Mouse (Mus musculus): Measurements from ENCODE around the gene Gna12. TPM values are rescaled to one million over a fixed set of nuclear protein-coding genes. Genes with fewer than 3 reads are reported as not detected.

Gene Gna12
- polyA plus RNA-seq, 1 experiment from 2014 or later = 7.1 TPM

DNA sequence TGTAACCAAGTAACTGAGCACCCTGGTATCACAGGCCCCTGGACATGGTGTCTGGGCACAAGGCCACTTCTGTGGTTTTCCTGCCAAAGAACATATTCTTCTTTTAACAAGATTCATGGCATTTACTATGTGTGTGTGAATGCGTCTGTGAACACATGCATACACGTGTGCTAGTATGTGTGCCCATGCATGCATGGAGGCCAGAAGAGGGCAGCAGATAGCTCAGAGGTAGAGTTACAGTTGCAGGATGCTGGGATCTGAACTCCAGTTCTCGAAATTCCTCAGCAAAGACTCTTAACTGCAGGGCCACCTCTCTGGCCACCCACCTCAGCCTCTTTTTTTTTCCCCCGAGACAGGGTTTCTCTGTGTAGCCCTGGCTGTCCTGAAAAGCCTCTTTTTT lies 46.7 kb downstream of the Gna12 start:
- no peak for ATAC-seq (replicated peaks; ENCODE audit: extremely low read depth, insufficient read depth, low FRiP score)
- H3K4me2 ChIP-seq (ENCODE audit: low read depth, low read length) = no peak overlapping the region
- 88% methylated on average over 4 of the region's 4 CpGs for WGBS
- H3K9ac ChIP-seq (ENCODE audit: low read length) = no peak overlapping the region
- H3K4me3 ChIP-seq (ENCODE audit: low read length) = no peak overlapping the region
- no peak overlapping the region; the same call in 1 of the 2 replicates for H3K27ac ChIP-seq (ENCODE audit: low read length)
- H3K36me3 ChIP-seq (ENCODE audit: control insufficient read depth, insufficient read depth) = peaks cover 16% of the 10 kb centered on the region
- H3K4me1 ChIP-seq (ENCODE audit: control insufficient read depth, insufficient read depth, low read length) = peaks cover 28% of the 10 kb centered on the region
- H3K9me3 ChIP-seq (replicated peaks; ENCODE audit: control insufficient read depth, low read length) = 0 out of 2 replicates have a peak, but pooled peaks cover 2% of the 10 kb centered on the region
- H3K27me3 ChIP-seq (ENCODE audit: control insufficient read depth, insufficient read depth, low read length) = no peaks in the 10 kb centered on the region

DNA sequence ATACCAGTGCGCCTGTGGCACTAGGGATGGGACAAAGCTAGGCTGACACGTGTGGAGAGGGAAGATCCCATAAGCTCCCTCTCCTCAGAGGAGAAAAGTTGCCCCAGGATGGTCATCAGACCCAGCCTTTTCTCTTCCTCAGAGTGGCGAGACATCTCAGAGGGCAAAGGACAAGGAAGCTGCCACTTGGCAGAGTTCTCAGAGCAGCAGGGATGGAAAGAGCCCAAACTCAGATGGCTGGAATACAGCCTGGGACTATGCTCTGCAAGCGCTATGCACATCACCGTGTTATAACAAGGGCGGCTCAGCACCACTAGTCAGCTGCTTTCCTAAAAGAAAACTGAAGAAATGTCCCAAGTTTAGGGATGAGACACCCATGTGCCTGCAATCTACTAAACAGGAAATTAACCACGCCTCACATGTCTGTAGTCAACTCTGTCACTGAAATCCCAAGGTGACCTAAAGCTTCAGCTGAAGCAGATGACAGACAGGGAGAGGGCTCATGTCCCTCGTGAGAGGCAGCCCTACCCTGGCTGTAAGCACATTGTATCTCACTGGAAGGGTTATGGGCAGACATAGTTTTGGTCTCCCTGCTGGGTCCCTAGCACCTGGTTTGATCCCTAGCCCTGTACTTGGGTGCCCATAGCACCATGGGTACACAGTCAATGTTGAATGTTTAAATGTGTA lies 48.2 kb downstream of the Gna12 start:
- no peak overlapping the region for H3K4me3 ChIP-seq (ENCODE audit: low read length)
- 0 out of 2 replicates have a peak, but pooled peaks cover 2% of the 10 kb centered on the region for H3K9me3 ChIP-seq (replicated peaks; ENCODE audit: control insufficient read depth, low read length)
- H3K4me2 ChIP-seq (ENCODE audit: low read depth, low read length) = no peak overlapping the region
- 78% methylated on average over 8 of the region's 8 CpGs for WGBS
- H3K27ac ChIP-seq (ENCODE audit: low read length) = peak overlapping the region; percentile 57
- peaks cover 29% of the 10 kb centered on the region for H3K4me1 ChIP-seq (ENCODE audit: control insufficient read depth, insufficient read depth, low read length)
- ATAC-seq (replicated peaks; ENCODE audit: extremely low read depth, insufficient read depth, low FRiP score) = 0 out of 2 replicates have a peak, but pooled peaks have one; percentile 15
- no peaks in the 10 kb centered on the region for H3K27me3 ChIP-seq (ENCODE audit: control insufficient read depth, insufficient read depth, low read length)
- no peak overlapping the region for H3K9ac ChIP-seq (ENCODE audit: low read length)
- peaks cover 16% of the 10 kb centered on the region for H3K36me3 ChIP-seq (ENCODE audit: control insufficient read depth, insufficient read depth)

DNA sequence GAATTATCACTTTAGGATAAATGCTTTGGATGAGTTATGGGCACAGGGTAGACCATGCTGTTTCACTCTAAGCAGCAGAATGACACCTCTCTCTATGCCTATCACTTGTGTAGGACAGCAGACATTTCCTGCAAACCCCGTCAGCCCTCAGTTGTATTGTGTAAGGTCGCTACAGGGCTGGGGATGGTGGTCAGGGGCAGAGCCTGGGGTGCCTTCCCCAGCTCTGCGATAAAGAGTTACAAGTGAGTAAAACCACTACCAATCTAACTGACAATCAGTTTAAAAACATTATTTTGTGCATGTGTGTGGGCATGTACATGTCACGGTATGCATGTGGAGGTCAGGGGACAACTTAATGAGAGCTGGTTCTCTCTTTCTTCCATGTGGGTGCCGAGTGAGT lies 49.1 kb downstream of the Gna12 start:
- H3K4me1 ChIP-seq (ENCODE audit: control insufficient read depth, insufficient read depth, low read length) = peaks cover 35% of the 10 kb centered on the region
- H3K27me3 ChIP-seq (ENCODE audit: control insufficient read depth, insufficient read depth, low read length) = no peaks in the 10 kb centered on the region
- peaks cover 16% of the 10 kb centered on the region for H3K36me3 ChIP-seq (ENCODE audit: control insufficient read depth, insufficient read depth)
- WGBS = 75% methylated on average over 5 of the region's 5 CpGs
- no peak for ATAC-seq (replicated peaks; ENCODE audit: extremely low read depth, insufficient read depth, low FRiP score)
- no peak overlapping the region for H3K4me2 ChIP-seq (ENCODE audit: low read depth, low read length)
- H3K9me3 ChIP-seq (replicated peaks; ENCODE audit: control insufficient read depth, low read length) = 0 out of 2 replicates have a peak, but pooled peaks cover 2% of the 10 kb centered on the region
- no peak overlapping the region for H3K4me3 ChIP-seq (ENCODE audit: low read length)
- H3K27ac ChIP-seq (ENCODE audit: low read length) = peak overlapping the region; percentile 18
- no peak overlapping the region for H3K9ac ChIP-seq (ENCODE audit: low read length)

- ATAC-seq (replicated peaks; ENCODE audit: extremely low read depth, insufficient read depth, low FRiP score) = no peak
- Histone ChIP-seq H3K4me2 (ENCODE audit: low read depth, low read length) (no peak overlapping the region), H3K27me3 (ENCODE audit: control insufficient read depth, insufficient read depth, low read length) (no peaks in the 10 kb centered on the region), H3K9me3 (replicated peaks; ENCODE audit: control insufficient read depth, low read length) (no peaks in the 10 kb centered on the region), H3K27ac (ENCODE audit: low read length) (peak overlapping the region; percentile 14; the same call in 1 of the 2 replicates), H3K4me1 (ENCODE audit: control insufficient read depth, insufficient read depth, low read length) (peaks cover 30% of the 10 kb centered on the region), H3K36me3 (ENCODE audit: control insufficient read depth, insufficient read depth) (no peaks in the 10 kb centered on the region; the same call in none of the 2 replicates), H3K9ac (ENCODE audit: low read length) (peak overlapping the region; percentile 11; the same call in 1 of the 2 replicates), H3K4me3 (ENCODE audit: low read length) (no peak overlapping the region)
- WGBS = 54% methylated on average over 9 of the region's 9 CpGs
Observed at GRCm38 (mm10) chr5:140776968-140777367, 53.3 kb downstream of the Gna12 start.

DNA sequence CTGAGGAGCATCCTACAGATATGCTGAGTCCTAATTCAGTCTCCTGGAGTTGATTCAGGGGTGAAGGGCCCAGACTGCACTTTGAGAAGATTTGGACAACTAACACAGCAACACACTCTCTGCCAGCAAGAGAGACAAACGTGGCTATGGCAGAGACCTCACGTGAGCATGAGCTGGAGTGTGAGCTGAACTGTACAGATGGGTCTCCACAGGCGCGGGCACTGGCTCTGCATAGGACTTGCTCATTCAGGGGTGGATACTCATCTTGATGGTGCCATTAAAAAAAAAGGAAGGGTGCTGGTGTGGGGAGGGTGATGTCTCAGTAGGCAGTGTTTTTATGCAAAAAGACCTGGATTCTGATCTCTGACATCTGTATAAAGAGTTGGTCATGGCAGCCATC lies 55.1 kb downstream of the Gna12 start:
- Histone ChIP-seq H3K4me2 (ENCODE audit: low read depth, low read length) (no peak overlapping the region), H3K9me3 (replicated peaks; ENCODE audit: control insufficient read depth, low read length) (no peaks in the 10 kb centered on the region), H3K4me1 (ENCODE audit: control insufficient read depth, insufficient read depth, low read length) (peaks cover 30% of the 10 kb centered on the region), H3K4me3 (ENCODE audit: low read length) (no peak overlapping the region), H3K9ac (ENCODE audit: low read length) (no peak overlapping the region), H3K27me3 (ENCODE audit: control insufficient read depth, insufficient read depth, low read length) (no peaks in the 10 kb centered on the region), H3K36me3 (ENCODE audit: control insufficient read depth, insufficient read depth) (no peaks in the 10 kb centered on the region; the same call in 1 of the 2 replicates), H3K27ac (ENCODE audit: low read length) (no peak overlapping the region)
- 95% methylated on average over 4 of the region's 4 CpGs for WGBS
- no peak for ATAC-seq (replicated peaks; ENCODE audit: extremely low read depth, insufficient read depth, low FRiP score)

GRCm38 (mm10) chr5:140772158-140772557 lies 58.1 kb downstream of the Gna12 start:
- no peaks in the 10 kb centered on the region for H3K9me3 ChIP-seq (replicated peaks; ENCODE audit: control insufficient read depth, low read length)
- no peaks in the 10 kb centered on the region for H3K36me3 ChIP-seq (ENCODE audit: control insufficient read depth, insufficient read depth)
- no peak overlapping the region for H3K9ac ChIP-seq (ENCODE audit: low read length)
- H3K4me3 ChIP-seq (ENCODE audit: low read length) = no peak overlapping the region
- H3K4me2 ChIP-seq (ENCODE audit: low read depth, low read length) = no peak overlapping the region
- WGBS = 45% methylated on average over 7 of the region's 7 CpGs
- no peaks in the 10 kb centered on the region for H3K27me3 ChIP-seq (ENCODE audit: control insufficient read depth, insufficient read depth, low read length)
- ATAC-seq (replicated peaks; ENCODE audit: extremely low read depth, insufficient read depth, low FRiP score) = no peak
- peak overlapping the region; percentile 77 for H3K27ac ChIP-seq (ENCODE audit: low read length)
- peaks cover 52% of the 10 kb centered on the region for H3K4me1 ChIP-seq (ENCODE audit: control insufficient read depth, insufficient read depth, low read length)

DNA sequence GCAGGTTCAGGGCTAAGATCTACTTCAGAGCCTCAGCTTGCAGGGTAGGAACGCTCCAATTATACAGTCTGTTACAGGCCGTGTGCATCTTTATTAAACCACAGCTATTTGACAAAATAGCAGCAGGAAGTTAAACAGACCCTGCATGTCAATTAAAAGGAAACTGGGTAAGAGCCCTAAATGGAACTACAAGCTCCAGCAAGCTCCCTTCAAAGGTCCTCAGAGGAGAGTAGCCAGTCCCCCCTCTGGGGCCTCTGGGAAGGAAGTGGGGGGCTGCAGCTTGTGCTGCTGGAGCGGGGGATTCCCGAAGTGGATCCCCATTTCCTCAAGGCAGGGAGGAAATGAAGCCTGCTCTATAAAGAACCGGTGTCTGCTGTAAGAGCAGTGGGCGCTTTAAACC lies 58.6 kb downstream of the Gna12 start:
- Histone ChIP-seq H3K9ac (ENCODE audit: low read length) (0 out of 2 replicates have a peak overlapping the region, but pooled peaks have one; percentile 17), H3K36me3 (ENCODE audit: control insufficient read depth, insufficient read depth) (no peaks in the 10 kb centered on the region), H3K4me1 (ENCODE audit: control insufficient read depth, insufficient read depth, low read length) (peaks cover 51% of the 10 kb centered on the region), H3K4me3 (ENCODE audit: low read length) (no peak overlapping the region), H3K27ac (ENCODE audit: low read length) (peak overlapping the region; percentile 77), H3K9me3 (replicated peaks; ENCODE audit: control insufficient read depth, low read length) (no peaks in the 10 kb centered on the region), H3K27me3 (ENCODE audit: control insufficient read depth, insufficient read depth, low read length) (no peaks in the 10 kb centered on the region), H3K4me2 (ENCODE audit: low read depth, low read length) (no peak overlapping the region)
- ATAC-seq (replicated peaks; ENCODE audit: extremely low read depth, insufficient read depth, low FRiP score) = no peak
- 47% methylated on average over 6 of the region's 6 CpGs for WGBS

DNA sequence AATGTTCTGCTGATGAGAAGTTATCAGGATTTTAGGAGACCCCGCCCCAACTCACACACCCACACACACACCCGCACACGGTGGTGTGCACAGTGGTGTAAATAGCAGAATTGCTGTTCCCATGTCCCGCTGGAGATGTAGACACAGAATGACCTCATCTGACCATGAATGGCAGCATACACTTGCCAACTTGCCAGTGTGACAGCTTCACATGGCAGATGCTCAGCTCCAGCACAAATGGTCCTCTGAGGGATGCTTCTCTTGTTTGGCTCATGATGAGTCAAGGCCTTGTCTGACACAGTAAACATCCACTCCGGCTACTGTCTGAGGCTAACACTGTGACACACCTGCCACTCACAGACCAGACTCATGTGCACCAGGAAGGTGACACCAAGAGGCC lies 61.9 kb downstream of the Gna12 start:
- H3K4me2 ChIP-seq (ENCODE audit: low read depth, low read length) = no peak overlapping the region; the same call in 1 of the 2 replicates
- no peaks in the 10 kb centered on the region for H3K36me3 ChIP-seq (ENCODE audit: control insufficient read depth, insufficient read depth)
- no peaks in the 10 kb centered on the region for H3K27me3 ChIP-seq (ENCODE audit: control insufficient read depth, insufficient read depth, low read length)
- H3K4me3 ChIP-seq (ENCODE audit: low read length) = no peak overlapping the region
- WGBS = 47% methylated on average over 5 of the region's 5 CpGs
- H3K9ac ChIP-seq (ENCODE audit: low read length) = peak overlapping the region; percentile 30
- H3K27ac ChIP-seq (ENCODE audit: low read length) = peak overlapping the region; percentile 89
- H3K4me1 ChIP-seq (ENCODE audit: control insufficient read depth, insufficient read depth, low read length) = peaks cover 49% of the 10 kb centered on the region
- H3K9me3 ChIP-seq (replicated peaks; ENCODE audit: control insufficient read depth, low read length) = no peaks in the 10 kb centered on the region
- ATAC-seq (replicated peaks; ENCODE audit: extremely low read depth, insufficient read depth, low FRiP score) = 0 out of 2 replicates have a peak, but pooled peaks have one; percentile 5

GRCm38 (mm10) chr5:140767704-140768141 lies 62.5 kb downstream of the Gna12 start:
- peak overlapping the region; percentile 3; the same call in 1 of the 2 replicates for H3K4me2 ChIP-seq (ENCODE audit: low read depth, low read length)
- no peaks in the 10 kb centered on the region for H3K36me3 ChIP-seq (ENCODE audit: control insufficient read depth, insufficient read depth)
- no peak overlapping the region for H3K4me3 ChIP-seq (ENCODE audit: low read length)
- peak overlapping the region; percentile 89 for H3K27ac ChIP-seq (ENCODE audit: low read length)
- H3K27me3 ChIP-seq (ENCODE audit: control insufficient read depth, insufficient read depth, low read length) = no peaks in the 10 kb centered on the region
- ATAC-seq (replicated peaks; ENCODE audit: extremely low read depth, insufficient read depth, low FRiP score) = peak; percentile 84
- H3K9ac ChIP-seq (ENCODE audit: low read length) = peak overlapping the region; percentile 17
- no peaks in the 10 kb centered on the region for H3K9me3 ChIP-seq (replicated peaks; ENCODE audit: control insufficient read depth, low read length)
- peaks cover 49% of the 10 kb centered on the region for H3K4me1 ChIP-seq (ENCODE audit: control insufficient read depth, insufficient read depth, low read length)
- 9% methylated on average over 9 of the region's 9 CpGs for WGBS

Measured in heart, embryonic 16.5 days (tissue).